Mouse (Mus musculus) splenic B cell, adult 2 months (primary cell): ENCODE data around the gene 9930104L06Rik.
"Not testable (repeated sequence)": the region's sequence is repeated elsewhere in the genome, so short reads cannot be mapped to it uniquely, and the experiment has no call there.

Source experiments
- DNase-seq: peaks from one replicate; pipeline ENCODE4 v3.0.0-alpha.2; 2011; ENCODE audit warnings: low read depth, low spot score
- H3K27me3 ChIP-seq: 2 replicates; pipeline ENCODE4 v1.6.1; 2012; ENCODE audit warnings: mild to moderate bottlenecking, low read length, moderate library complexity, mixed read lengths; ENCODE audit not compliant: control insufficient read depth, poor library complexity, insufficient read depth, severe bottlenecking
- H3K36me3 ChIP-seq: 2 replicates; pipeline ENCODE4 v1.6.1; 2012; ENCODE audit warnings: mild to moderate bottlenecking, low read length, moderate library complexity, mixed read lengths; ENCODE audit not compliant: control insufficient read depth, poor library complexity, insufficient read depth, severe bottlenecking

The 9930104L06Rik gene

DNA sequence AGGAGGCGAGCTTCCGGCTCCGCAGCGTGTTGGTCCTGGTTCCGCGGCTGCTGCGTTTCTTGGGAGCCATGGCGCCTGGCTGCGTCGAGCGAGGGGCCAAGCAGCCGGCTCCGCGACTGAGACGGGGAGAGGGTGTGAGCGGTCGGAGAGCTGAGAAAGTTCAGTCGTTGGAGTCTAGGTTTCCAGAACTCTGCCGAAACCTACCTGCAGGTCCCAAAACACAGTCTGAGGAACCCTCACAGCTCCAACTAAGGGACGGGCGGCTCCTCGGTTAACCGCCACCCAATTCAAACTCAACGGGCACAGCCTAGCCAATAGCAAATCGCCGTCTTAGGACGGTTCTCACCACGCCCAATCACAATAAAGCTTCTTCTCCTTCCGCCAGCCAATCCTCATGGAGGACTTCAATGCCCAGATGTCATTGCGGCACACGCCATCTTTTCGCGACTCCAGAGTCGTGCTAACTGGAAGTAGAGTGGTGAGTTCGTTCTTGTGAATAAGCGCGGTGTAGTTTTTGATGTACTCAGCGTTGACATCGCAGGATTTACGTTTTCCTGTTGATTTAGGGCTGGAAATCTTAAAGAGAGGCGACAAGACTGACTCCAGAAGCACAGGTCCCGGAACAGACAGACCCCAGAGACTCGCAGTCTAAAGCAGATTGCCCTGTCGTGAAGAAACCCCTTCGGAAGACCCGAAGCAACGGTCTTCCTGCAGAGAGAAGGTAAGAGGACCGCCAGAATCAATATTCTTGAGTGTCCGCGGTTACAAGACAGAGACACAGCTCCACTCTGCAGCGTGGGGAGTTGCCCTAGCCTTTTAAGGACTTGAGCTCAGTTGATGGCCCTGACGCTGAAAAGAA, at the start of gene 9930104L06Rik:
9930104L06Rik (plus strand) TSS at position 436 of the 859 bp plus-strand sequence.
- peak; percentile 97 for DNase-seq
- H3K36me3 ChIP-seq: 0 out of 2 replicates have a peak, but pooled peaks cover 3% of the 10 kb centered on the region
- H3K27me3 ChIP-seq: no peaks in the 10 kb centered on the region

GRCm38 (mm10) chr4:124888702-124889101, 48.1 kb upstream of the 9930104L06Rik start:
- H3K27me3 ChIP-seq: no peaks in the 10 kb centered on the region
- no peak for DNase-seq
- no peaks in the 10 kb centered on the region for H3K36me3 ChIP-seq

DNA sequence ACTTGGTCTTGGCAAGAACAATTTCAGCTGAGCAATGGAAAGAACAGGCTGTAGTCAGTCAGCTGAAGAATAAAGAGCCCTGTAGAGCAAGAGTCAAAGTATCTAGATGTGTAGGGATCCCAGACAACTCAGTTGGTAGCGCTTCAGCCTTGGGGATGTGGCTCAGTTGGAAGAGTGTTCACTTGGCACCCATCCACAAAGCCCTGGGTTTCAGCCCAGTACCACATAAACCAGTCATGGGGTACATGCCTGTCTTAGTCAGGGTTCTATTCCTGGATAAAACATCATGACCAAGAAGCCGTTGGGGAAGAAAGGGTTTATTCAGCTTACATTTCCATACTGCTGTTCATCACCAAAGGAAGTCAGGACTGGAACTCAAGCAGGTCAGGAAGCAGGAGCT, 46.9 kb upstream of the 9930104L06Rik start:
- no peak for DNase-seq
- H3K36me3 ChIP-seq: no peaks in the 10 kb centered on the region
- no peaks in the 10 kb centered on the region for H3K27me3 ChIP-seq

GRCm38 (mm10) chr4:124890831-124891230, 46.0 kb upstream of the 9930104L06Rik start:
- Histone ChIP-seq H3K36me3 (no peaks in the 10 kb centered on the region), H3K27me3 (no peaks in the 10 kb centered on the region; the same call in 1 of the 2 replicates)
- no peak for DNase-seq

GRCm38 (mm10) chr4:124893769-124894168, 43.1 kb upstream of the 9930104L06Rik start:
- Histone ChIP-seq H3K27me3 (no peaks in the 10 kb centered on the region; the same call in 1 of the 2 replicates), H3K36me3 (no peaks in the 10 kb centered on the region)

GRCm38 (mm10) chr4:124894508-124895428, 42.1 kb upstream of the 9930104L06Rik start:
- DNase-seq: no peak
- H3K36me3 ChIP-seq: no peaks in the 10 kb centered on the region
- H3K27me3 ChIP-seq: no peaks in the 10 kb centered on the region; the same call in 1 of the 2 replicates

More at GRCm38 (mm10) chr4:124893769-124894168, 43.1 kb upstream of the 9930104L06Rik start:
- no peak for DNase-seq

GRCm38 (mm10) chr4:124898428-124898827, 38.4 kb upstream of the 9930104L06Rik start:
- Histone ChIP-seq H3K27me3 (no peaks in the 10 kb centered on the region; the same call in 1 of the 2 replicates), H3K36me3 (no peaks in the 10 kb centered on the region)
- no peak for DNase-seq

GRCm38 (mm10) chr4:124899906-124900305, 36.9 kb upstream of the 9930104L06Rik start:
- H3K27me3 ChIP-seq: no peaks in the 10 kb centered on the region; the same call in 1 of the 2 replicates

DNA sequence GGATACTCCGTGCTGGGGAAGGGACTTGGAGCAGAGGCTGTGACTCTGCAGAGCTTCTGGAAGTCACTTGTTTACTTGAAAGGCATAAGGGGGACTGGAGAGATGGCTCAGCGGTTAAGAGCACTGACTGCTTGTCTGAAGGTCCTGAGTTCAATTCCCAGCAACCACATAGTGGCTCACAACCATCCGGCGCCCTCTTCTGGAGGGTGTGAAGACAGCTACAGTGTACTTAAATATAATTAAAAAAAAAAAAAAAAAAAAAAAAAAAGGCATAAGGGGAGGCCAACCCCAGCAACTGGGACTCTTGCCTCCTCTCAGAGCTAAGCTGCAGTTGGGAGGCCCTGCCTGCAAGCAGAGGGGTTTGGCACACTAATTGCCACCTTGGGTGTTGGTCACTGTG, 31.4 kb upstream of the 9930104L06Rik start:
- no peaks in the 10 kb centered on the region for H3K36me3 ChIP-seq
- peak; percentile 25 for DNase-seq
- H3K27me3 ChIP-seq: no peaks in the 10 kb centered on the region

More at GRCm38 (mm10) chr4:124899906-124900305, 36.9 kb upstream of the 9930104L06Rik start:
- no peaks in the 10 kb centered on the region for H3K36me3 ChIP-seq
- DNase-seq: no peak

GRCm38 (mm10) chr4:124905971-124906822, 30.7 kb upstream of the 9930104L06Rik start:
- H3K36me3 ChIP-seq: no peaks in the 10 kb centered on the region
- H3K27me3 ChIP-seq: no peaks in the 10 kb centered on the region
- no peak for DNase-seq

- DNase-seq: no peak
- no peaks in the 10 kb centered on the region for H3K27me3 ChIP-seq
Observed at GRCm38 (mm10) chr4:124928102-124928501, 8.7 kb upstream of the 9930104L06Rik start.

DNA sequence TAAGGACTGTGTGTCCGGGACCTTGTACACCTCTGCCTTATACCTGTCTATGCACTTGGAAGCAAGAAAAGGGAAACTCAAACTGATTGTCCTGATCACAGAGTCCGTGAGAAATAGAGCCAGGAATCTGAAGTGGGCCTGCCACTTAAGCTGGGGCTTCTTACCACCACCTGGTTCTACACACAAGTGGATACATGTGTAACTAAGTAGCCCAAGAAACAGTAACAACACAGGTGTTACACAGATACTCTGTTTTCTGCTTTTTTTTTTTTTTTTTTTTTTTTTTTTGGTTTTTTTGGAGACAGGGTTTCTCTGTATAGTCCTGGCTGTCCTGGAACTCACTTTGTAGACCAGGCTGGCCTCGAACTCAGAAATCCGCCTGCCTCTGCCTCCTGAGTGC, 2.4 kb downstream of the 9930104L06Rik start, which contains the start of gene Cdca8:
Cdca8 (minus strand) TSS at position 101 of the 400 bp plus-strand sequence.
- not testable (repeated sequence) for H3K27me3 ChIP-seq, DNase-seq, H3K36me3 ChIP-seq

More at GRCm38 (mm10) chr4:124928102-124928501, 8.7 kb upstream of the 9930104L06Rik start:
- H3K36me3 ChIP-seq: no peaks in the 10 kb centered on the region

- DNase-seq: peak; percentile 88
- Histone ChIP-seq H3K36me3 (0 out of 2 replicates have a peak, but pooled peaks cover 3% of the 10 kb centered on the region), H3K27me3 (no peaks in the 10 kb centered on the region)
Observed at GRCm38 (mm10) chr4:124943022-124943421, 6.2 kb downstream of the 9930104L06Rik start.

- Histone ChIP-seq H3K27me3 (no peaks in the 10 kb centered on the region), H3K36me3 (peaks cover 3% of the 10 kb centered on the region; the same call in 1 of the 2 replicates)
- DNase-seq: no peak
Observed at GRCm38 (mm10) chr4:124943781-124944180, 6.9 kb downstream of the 9930104L06Rik start.
